Mouse (Mus musculus) left cerebral cortex, adult 9 months (tissue): ENCODE data around the gene Elovl2.
"Not testable (repeated sequence)": the region's sequence is repeated elsewhere in the genome, so short reads cannot be mapped to it uniquely, and the experiment has no call there.

Experiments used
- DNase-seq, 2 experiments: peaks; one replicate each; pipeline ENCODE4 v3.0.0; 2022; ENCODE audit warnings: low spot score in 2 of 2

Gene Elovl2

DNA sequence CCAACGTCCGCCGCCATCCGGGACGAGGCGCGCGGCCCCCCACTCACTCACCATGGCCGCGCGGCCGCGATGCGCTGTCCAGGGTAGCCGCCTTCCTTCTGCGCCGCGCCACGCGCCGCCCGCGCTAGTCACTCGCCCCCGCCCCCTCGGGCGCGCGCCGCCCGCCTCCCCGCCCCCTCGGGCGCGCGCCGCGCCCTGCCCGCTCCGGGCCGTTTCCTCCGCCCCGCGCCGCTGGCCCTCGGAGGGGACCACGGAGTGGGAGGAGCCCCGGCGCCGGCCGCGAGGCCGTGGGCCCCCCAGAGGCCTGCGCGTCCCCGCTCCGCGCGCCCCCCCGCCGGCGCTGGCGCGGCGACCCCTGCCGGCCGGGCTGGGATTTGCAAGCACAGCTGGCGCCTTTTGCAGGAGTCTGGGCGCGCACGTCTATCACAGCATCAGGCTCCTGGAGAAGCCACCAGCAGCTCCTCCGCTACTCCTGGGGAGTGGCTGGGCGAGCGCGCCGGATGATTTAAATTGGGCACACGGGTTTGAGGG is at the start of gene Elovl2:
Gene Elovl2, minus strand, starts transcription at position 102 of the 531 bp plus-strand sequence.
- peak in 1 of 2 experiments; percentile 38 for DNase-seq

DNA sequence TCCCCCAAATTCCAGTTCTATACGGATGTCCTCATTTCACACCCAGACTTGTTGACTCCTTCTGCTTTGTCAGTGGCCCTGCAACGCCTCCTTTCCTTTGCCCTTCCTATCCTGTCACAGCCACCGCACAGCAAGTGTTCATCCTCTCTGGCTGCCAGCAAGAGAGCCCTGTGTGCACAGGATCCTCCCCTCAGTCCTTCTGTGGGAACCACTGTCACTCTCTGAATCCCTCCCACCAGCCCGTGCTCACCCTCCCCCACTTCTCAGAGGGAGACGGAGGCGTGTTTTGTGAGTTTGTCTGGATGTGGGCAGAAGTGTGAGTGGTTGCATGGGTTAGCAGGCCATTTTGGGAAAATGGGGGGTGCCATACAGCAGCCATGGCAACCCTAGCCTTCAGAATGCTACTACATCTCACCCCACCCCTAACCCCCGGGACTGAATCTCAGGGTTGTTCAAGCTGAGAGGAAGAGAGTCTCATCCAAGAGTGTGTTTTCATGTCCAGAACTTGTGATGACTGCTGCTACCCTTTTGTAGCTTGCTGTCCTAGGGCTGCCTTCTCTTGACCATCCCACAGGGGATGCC is 47.7 kb upstream of the Elovl2 start:
- peak in 1 of 2 experiments; percentile 59 for DNase-seq

DNA sequence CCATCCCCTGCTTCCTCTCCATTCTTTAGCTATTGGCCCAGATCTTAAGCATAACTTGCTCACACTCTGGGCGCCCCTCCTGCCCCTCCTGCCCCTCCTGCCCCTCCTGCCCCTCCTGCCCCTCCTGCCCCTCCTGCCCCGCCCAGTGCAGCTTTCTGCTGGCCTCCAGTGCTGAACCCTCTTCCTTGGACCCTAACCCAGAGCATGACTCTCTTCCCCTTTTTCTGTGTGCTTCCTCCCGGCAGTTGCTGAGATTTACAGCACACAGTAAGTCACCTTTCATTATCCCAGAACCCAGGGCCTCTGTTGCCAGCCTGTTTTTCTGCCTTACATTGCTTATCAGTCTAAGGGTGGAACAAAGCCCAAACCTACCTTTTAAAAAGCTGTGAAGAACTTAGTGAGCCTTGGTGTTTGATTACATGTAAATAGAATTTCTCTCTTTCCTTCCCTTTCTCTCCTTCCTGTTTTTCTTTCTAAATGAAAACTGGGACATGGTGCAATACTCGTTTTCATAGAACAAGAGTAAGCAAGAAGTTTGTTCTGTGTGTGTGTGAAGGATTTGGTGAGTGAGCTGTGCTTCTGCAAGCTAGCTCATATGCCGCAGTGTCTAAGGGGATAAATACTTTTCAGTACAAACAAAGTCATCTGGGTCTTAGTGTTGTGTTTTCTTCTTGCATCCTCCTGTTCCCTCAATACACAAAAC is 43.2 kb upstream of the Elovl2 start:
- no peak for DNase-seq

DNA sequence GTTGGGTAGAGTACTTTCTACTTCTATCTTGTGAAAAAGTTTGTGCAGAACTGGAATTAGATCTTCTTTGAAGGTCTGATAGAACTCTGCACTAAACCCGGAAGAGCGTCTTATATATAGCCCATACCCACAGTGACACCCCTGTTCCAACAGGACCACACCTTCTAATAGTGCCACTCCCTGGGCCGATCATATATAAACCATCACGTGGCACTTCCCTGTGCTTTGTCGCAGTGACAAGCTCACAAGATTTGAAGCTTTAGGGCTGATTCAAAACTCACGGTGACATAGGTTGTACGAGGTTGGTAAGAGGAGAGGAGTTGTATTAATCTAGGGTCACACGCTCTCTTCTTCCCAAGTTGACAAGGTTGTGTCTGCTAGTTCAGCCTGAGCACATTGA is 41.4 kb upstream of the Elovl2 start:
- DNase-seq, result not testable (repeated sequence)

DNA sequence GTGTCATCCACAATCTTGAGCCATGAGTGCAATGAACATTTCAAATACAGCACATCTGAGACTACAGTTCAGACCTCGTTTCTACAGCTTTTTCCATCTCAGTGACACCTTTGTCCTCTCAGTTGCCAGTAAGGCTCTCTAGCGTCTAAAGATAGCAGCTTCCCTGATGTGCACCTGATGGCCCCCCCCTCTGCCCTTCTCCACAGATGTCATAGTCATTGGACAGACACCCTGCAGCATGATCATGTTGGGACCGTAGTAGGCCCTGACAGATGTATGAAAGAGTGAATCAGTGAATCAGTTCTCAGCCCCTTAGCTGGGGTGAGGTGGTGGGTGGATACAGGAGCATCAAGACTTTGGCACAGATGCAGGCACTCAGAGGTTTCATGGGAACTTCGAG is 37.6 kb upstream of the Elovl2 start:
- DNase-seq, result no peak

DNA sequence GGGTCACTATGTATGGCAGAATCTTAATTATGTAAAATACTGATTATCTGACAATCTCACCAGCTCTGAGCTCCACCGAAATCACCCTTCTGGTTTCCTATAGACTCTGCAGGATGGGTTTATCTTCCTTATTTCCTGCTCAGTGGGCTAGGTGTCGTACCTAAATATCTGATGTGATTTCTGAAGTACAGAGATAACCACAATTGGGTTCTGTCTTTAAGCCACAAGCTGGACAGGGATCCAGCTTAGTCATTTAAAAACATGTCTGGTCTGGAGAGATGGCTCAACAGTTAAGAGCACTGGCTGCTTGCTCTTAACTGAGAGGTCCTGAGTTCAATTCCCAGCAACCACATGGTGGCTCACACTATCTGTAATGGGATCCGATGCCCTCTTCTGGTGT is 36.8 kb upstream of the Elovl2 start:
- no peak for DNase-seq

DNA sequence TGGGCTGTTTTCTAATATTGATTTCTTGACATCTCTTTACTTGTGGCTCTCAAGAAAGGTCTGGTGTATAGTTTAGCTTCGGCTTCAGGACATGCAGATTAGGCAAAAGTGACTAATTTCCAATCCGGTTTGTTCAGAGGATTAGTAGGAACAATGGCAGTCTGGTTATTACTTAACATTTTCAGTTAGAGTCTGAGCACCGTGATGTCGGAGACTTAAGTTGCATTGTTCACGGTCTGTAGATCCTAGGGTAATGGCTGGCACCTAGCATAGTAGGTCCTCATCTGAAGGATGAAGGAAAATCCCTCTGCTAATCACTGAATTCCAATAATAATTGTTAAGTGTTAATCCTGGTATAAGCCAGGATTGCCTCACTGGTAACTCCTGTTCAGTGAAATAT is 35.9 kb upstream of the Elovl2 start:
- DNase-seq, result no peak

DNA sequence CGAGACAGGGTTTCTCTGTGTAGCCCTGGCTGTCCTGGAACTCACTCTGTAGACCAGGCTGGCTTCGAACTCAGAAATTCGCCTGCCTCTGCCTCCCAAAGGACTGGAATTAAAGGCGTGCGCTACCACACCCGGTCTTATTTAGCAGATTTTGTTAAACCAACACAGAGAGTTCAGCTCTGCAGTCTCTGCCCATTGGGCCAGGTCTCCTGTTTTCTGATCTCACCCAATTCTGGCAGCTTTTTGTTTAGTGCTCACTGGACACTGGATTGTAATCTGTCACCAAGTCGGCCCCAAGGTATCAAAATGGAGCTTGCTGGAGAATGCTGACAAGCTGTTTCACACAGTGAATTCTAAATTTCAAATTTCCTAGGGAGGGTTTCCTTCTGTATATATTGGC is 32.5 kb upstream of the Elovl2 start:
- no peak for DNase-seq

DNA sequence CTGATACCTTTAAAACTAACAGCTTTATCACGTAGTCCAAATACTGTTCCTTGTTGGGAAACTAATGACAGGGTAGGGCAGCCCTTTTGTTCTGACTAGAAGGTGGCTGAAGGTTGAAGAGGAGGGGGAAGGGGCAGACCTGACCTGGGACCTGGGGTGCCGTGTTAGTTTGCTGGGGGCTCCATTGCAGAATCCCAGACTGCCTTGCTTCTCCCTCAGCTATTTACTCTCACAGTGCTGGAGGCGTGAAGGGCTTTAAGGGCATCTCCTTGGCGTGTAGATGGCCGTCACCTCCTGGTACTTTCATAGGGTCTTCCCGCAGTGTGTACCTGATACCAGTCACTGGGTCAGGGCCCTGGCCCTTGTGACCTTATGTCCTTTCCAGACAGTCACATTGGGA is 31.9 kb upstream of the Elovl2 start:
- no peak for DNase-seq

DNA sequence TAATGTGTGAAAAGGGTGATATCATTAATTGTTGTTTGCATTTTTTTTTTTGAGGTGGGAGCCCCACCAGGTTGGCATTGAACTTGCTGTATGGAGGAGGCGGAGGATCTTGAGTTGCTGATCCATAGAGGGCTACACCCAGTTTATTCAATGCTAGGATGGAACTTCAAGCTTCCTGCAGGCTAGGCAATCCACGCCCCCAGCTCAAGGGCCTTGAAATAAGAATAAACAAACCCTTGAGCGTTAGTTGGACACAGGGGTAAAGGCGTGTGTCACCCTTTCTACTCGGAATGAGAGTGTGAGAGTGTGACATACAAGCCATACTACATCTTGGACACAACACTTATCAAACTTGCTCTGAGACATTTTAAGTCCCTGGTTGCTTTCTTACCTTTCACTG is 31.5 kb upstream of the Elovl2 start:
- no peak for DNase-seq

DNA sequence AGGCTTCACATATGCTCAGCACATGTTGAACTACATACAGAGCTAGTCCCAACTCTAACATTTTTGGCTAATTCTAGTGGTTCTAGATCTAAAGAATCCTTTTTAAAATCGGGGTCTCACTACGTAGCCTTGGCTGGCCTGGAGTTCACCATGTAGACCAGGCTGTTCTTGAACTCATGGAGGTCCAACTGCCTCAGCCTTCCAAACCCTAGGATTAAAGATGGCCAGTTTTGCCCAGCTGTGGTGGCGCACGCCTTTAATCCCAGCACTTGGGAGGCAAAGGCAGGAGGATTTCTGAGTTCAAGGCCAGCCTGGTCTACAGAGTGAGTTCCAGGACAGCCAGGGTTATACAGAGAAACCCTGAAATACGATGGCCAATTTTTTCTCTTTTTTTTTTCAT is 31.0 kb upstream of the Elovl2 start:
- DNase-seq, result not testable (repeated sequence)

DNA sequence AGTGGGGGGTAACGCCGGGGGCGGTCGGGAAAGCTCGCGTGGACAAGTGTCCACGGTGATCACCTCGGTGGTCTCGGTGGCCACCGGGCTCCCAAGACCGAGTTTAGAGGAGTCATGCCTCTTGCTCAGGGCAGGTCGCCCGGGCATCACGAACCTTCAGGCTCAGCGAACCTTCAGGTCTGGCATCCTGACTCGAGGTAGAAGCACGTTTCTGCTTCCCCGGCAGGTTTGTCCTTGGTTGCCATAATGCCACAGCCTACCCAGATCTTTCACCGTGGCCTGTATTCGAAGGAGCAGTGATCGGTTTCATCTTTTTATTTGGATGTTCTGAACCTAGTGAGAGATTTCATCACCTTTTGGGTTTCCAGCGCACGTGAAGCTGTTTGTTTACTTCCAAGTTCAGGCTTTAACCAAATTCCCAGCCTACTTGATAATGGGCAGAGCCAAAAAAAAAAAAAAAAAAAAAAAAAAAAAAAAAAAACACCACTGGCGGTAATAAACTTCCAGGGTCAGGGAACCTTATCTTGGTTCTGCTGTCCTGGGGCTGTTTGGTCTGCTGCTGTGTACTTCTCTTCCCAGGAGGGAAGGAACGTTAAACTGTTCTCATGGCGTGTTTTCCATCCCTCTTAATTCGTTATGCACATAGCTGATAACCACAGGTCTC is 30.2 kb upstream of the Elovl2 start:
- DNase-seq, result no peak

DNA sequence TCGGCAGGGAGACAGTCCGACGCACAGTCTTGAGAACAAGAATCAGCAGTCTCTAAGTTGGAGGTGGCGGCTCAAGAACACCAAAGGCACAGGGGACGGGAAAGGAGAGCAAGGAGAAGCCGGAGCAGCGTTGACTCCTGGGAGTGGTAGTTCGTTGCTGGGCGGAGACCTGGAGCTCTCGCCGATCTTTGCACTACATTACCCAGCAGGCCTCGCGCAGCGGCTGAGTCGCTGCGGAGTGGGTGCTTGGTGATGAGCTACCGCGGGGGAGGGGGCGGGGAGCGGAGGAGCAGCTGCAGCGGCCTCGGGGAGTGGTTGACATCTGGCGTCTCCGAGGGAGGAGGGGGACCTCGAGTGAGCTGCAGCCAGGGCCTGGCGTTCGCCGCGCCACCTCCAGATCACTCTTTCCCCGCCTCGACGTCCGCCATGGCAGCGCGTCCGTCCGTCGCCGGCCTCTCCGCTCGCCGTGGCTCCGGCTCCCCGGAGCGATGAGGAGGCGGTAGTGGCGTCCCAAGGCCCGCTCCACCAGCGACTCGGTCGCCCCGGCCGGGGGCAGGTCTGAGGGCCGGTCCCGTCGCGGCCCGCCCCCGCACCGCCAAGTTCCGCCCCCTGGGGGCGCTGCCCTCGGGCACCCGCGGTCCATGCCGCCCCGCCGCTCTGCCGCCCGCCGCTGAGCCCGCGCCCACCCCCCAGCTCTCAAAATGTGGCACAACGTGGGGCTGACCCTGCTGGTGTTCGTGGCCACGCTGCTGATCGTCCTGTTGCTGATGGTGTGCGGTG is 29.5 kb upstream of the Elovl2 start, which contains the start of gene Smim13:
Gene Smim13, plus strand, starts transcription at position 307 of the 780 bp plus-strand sequence.
- DNase-seq, result peak; percentile 93 to 95

DNA sequence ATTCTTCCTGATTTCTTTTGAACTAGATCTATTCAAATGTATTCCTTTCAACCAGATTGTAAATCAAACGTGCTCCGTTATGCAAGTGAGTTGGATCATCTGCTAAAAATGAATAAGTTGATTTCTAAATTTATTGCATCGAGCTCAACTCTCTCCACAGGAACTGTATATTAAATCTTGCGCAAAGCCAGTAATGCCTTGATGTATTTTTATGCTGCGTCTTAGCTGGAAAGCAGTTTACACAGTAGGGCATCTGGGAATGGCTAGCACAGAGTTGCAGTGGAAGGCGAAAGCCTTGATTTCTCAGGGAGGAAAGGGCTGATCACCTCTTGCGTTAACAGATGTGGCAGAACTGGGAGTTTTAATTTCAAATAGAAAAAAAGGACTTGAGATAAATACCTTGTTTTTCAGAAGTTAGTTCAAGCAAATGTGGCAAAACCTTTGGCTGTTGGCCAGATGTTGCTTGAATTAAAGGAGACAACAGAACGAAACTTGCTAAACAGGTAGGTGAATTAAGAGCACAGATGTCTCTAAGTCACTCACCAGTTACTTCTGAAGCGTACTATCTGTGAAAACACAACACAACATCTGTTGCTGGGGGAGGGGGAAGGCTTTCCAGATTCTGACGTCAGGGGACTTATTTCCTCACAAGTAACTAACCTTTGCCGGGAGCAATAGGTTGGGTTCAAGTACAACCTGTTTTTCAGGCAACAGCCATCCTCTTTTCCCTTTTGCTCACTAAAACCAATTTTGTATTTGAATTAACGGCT is 28.7 kb upstream of the Elovl2 start:
- peak in 1 of 2 experiments; percentile 48 for DNase-seq

DNA sequence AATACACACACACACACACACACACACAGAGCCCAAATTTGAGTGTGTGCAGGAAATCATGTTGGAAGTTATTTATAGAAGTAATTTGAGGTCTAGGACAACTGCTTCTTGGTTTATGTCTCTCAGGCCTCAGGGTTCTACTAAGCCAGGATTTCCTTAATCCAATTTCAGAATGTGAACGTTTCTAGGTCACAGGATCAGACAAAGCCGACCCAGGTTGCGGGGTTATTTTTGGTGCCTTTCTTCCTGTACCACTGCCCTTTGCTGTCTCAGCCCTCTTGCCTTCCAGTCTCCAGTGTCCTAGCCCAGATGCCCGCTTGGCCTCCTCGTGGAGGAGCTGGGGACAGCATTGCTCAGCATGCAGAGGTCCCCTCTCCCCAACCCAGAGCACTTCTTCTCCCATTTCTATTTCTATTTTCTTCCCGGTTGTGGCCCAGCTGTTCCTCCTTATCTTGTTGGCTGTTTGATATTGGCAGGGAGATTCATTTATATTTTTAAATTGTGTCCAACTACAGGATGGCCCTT is 24.2 kb upstream of the Elovl2 start:
- no peak for DNase-seq

DNA sequence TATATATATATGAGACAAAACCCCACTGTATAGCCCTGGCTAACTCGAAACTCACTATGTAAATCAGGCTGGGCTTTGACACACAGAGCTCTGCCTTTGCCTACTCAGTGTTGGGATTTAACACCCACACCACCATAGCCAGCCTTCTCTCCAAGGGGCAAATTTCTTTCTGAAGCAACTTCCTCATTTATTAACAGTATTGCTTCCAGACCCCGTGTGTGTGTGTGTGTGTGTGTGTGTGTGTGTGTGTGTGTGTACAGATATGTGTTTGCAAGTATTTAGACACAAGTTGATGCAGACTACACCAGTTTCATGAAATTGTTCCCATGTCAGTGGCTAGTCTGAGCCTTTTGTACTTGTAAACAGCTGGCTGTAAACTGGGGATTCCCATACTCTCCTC is 21.4 kb upstream of the Elovl2 start:
- no peak for DNase-seq

DNA sequence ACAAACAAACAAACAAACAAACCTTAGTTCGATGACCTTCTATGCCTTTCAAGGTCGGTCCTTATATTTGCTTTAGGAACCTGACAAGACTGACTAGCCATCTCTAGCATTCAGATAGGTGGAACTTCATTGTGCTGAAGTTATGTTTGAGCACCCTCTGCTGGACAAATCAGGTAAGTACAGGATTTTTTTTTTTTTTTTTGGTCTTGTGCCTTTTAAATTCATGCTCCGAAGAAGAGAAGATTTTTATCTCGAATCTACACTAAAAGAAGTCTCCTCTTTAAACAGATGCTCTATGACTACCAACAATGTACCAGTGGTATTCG is 18.6 kb upstream of the Elovl2 start:
- DNase-seq, result peak in 1 of 2 experiments; percentile 47

DNA sequence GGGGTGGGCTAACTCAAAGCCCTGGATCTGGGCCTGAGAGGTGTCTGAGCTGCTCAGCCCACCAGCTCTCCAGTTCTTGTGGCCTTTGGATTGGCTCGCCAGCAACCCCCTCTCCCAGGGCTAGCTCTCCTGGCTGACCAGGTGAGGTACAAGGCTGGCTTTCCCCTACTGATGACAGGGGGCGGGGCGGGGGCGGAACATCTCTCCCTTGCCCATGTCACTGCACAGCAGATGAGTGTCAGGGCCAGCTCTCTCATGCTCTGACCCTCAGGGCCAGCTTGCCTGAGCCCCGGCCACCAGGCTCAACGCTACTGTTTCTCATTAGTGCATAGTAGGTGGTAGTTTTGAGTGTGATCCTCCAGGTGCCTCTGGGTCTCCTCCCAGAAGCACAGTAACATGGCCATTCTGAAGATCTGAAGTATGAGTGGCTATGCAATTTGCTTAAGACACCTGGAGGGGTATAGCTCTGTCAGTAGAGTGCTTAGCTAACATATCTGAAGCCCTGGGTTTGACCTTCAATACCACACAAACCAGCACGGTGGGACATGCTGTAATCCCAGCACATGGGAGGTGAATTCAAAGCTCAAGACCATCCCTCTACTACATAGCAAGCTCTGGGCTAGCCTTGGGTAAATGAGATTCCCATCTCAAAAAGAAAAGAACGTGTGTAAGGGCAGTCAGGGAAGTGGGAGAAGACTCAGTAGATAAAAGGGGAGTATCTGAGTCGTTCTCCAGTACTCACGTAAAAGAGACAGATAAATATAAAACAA is 18.0 kb upstream of the Elovl2 start:
- no peak for DNase-seq

DNA sequence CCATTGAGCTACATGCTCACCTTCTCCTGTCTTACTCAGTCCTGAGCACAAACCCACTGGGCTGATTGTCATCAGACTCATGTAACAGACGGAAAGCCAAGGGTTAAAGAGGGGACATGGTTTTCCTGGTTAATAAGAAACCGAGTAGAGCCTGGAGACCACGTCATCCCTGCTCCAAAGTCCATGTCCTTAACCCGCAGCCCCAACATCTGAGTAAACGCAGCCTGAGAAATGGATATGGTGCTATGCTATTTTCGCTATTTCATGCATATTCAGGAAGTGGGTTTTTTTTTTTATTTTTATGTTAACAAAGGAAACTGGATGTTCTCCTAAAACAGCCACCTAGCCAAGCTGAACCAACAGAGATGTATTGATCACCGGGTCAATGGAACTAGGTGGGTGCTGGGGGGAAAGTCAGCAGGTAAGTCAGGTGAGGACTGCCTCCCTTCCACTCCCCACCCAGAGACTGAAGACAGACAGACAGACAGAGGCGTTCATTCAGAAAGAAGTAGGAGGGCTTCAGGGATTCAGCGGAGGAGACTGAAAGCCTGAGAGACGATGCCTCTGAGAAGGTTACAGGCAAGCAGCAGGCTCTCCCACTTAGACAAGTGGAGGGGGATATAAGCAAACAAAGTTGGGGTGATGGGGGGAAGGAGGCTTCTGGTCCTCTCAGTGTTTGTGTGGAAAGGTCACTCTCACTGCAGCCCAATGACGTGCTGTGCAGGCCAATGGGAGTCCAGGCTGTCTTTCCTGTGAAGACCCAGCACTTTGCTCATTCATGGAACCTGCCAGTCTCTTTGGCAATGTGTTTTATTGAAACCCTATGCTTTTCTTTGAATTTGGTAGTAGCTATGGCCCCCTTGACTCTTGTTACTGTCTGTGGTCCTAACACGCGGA is 15.9 kb upstream of the Elovl2 start:
- DNase-seq, result no peak
